Mouse (Mus musculus): ENCODE data around the gene Ehbp1.

Ehbp1 gene

GRCm38 (mm10) chr11:22196776-22197175 lies 145.3 kb downstream of the Ehbp1 start:
- in situ Hi-C loops (cut with MboI), result no loop called here

- in situ Hi-C loops (cut with MboI), result no loop called here
These were observed 147.5 kb downstream of the Ehbp1 start for GRCm38 (mm10) chr11:22194607-22195006.

- in situ Hi-C loops (cut with MboI), result no loop called here
These were observed 151.5 kb downstream of the Ehbp1 start for GRCm38 (mm10) chr11:22190576-22190975.

GRCm38 (mm10) chr11:22189970-22190369 lies 152.1 kb downstream of the Ehbp1 start:
- in situ Hi-C loops (cut with MboI), result no loop called here

- in situ Hi-C loops (cut with MboI), result no loop called here
These were observed 160.3 kb downstream of the Ehbp1 start for GRCm38 (mm10) chr11:22181530-22182501.

- in situ Hi-C loops (cut with MboI), result no loop called here
These were observed 161.9 kb downstream of the Ehbp1 start for GRCm38 (mm10) chr11:22180146-22180545.

- in situ Hi-C loops (cut with MboI), result no loop called here
These were observed 163.5 kb downstream of the Ehbp1 start for GRCm38 (mm10) chr11:22178569-22178968.

GRCm38 (mm10) chr11:22174311-22174710 lies 167.8 kb downstream of the Ehbp1 start:
- in situ Hi-C loops (cut with MboI), result no loop called here

- in situ Hi-C loops (cut with MboI), result no loop called here
These were observed 171.0 kb downstream of the Ehbp1 start for GRCm38 (mm10) chr11:22170962-22171638.

- in situ Hi-C loops (cut with MboI), result no loop called here
These were observed 184.2 kb downstream of the Ehbp1 start for GRCm38 (mm10) chr11:22157882-22158281.

GRCm38 (mm10) chr11:22156182-22156581 lies 185.9 kb downstream of the Ehbp1 start:
- in situ Hi-C loops (cut with MboI), result no loop called here

- in situ Hi-C loops (cut with MboI), result no loop called here
These were observed 186.6 kb downstream of the Ehbp1 start for GRCm38 (mm10) chr11:22155366-22156095.

- in situ Hi-C loops (cut with MboI), result no loop called here
These were observed 187.4 kb downstream of the Ehbp1 start for GRCm38 (mm10) chr11:22154501-22155294.

- in situ Hi-C loops (cut with MboI), result no loop called here
These were observed 201.4 kb downstream of the Ehbp1 start for GRCm38 (mm10) chr11:22140737-22141136.

GRCm38 (mm10) chr11:22138466-22138865 lies 203.6 kb downstream of the Ehbp1 start:
- in situ Hi-C loops (cut with MboI), result no loop called here

- in situ Hi-C loops (cut with MboI), result no loop called here
These were observed 216.9 kb downstream of the Ehbp1 start for GRCm38 (mm10) chr11:22125188-22125587.

- in situ Hi-C loops (cut with MboI), result no loop called here
These were observed 223.2 kb downstream of the Ehbp1 start for GRCm38 (mm10) chr11:22118853-22119252.

- in situ Hi-C loops (cut with MboI), result no loop called here
These were observed 229.9 kb downstream of the Ehbp1 start for GRCm38 (mm10) chr11:22112161-22112560.

- in situ Hi-C loops (cut with MboI), result no loop called here
These were observed 252.7 kb downstream of the Ehbp1 start for GRCm38 (mm10) chr11:22089346-22089745.

- in situ Hi-C loops (cut with MboI), result no loop called here
These were observed 278.7 kb downstream of the Ehbp1 start for GRCm38 (mm10) chr11:22063352-22063751.

GRCm38 (mm10) chr11:22061660-22062059 lies 280.4 kb downstream of the Ehbp1 start:
- in situ Hi-C loops (cut with MboI), result no loop called here
